Mouse (Mus musculus): ENCODE data around the gene Phf1. TPM values are rescaled to one million over a fixed set of nuclear protein-coding genes. Genes with fewer than 3 reads are reported as not detected.
A peak's percentile ranks its signal among the peaks of the same experiment; 100 is the strongest.
"Not testable (repeated sequence)": the region's sequence is repeated elsewhere in the genome, so short reads cannot be mapped to it uniquely, and the experiment has no call there.

The Phf1 gene
- polyA plus RNA-seq, 3 experiments from 2014 or later: 8.2 to 17.5 (median 14.2) TPM

GRCm38 (mm10) chr17:26951406-26951805, 18.6 kb downstream of the Phf1 start:
- ATAC-seq: peak; percentile 56

GRCm38 (mm10) chr17:26951952-26952877, 19.4 kb downstream of the Phf1 start:
- no peak for ATAC-seq

- no peak for ATAC-seq
Observed at GRCm38 (mm10) chr17:26953201-26953600, 20.3 kb downstream of the Phf1 start.

- no peak for ATAC-seq
Observed at GRCm38 (mm10) chr17:26953726-26954125, 20.9 kb downstream of the Phf1 start.

GRCm38 (mm10) chr17:26956309-26956708, 23.5 kb downstream of the Phf1 start:
- ATAC-seq: no peak

- ATAC-seq: no peak
Observed at GRCm38 (mm10) chr17:26956895-26957294, 24.0 kb downstream of the Phf1 start.

- ATAC-seq: no peak
Observed at GRCm38 (mm10) chr17:26957872-26958271, 25.0 kb downstream of the Phf1 start.

GRCm38 (mm10) chr17:26958880-26959279, 26.0 kb downstream of the Phf1 start:
- no peak for ATAC-seq

GRCm38 (mm10) chr17:26959815-26960214, 27.0 kb downstream of the Phf1 start:
- no peak for ATAC-seq

GRCm38 (mm10) chr17:26961572-26962240, 28.9 kb downstream of the Phf1 start:
- no peak for ATAC-seq

GRCm38 (mm10) chr17:26966993-26967392, 34.1 kb downstream of the Phf1 start:
- no peak for ATAC-seq

GRCm38 (mm10) chr17:26967477-26967876, 34.6 kb downstream of the Phf1 start:
- no peak for ATAC-seq

GRCm38 (mm10) chr17:26968200-26968611, 35.4 kb downstream of the Phf1 start:
- ATAC-seq: no peak

GRCm38 (mm10) chr17:26969257-26969656, 36.4 kb downstream of the Phf1 start:
- ATAC-seq: no peak

GRCm38 (mm10) chr17:26970221-26970620, 37.4 kb downstream of the Phf1 start:
- no peak for ATAC-seq

- no peak for ATAC-seq
Observed at GRCm38 (mm10) chr17:26971247-26971905, 38.5 kb downstream of the Phf1 start.

- no peak for ATAC-seq
Observed at GRCm38 (mm10) chr17:26972107-26972506, 39.3 kb downstream of the Phf1 start.

- peak; percentile 99 for ATAC-seq
Observed at GRCm38 (mm10) chr17:26972703-26973574, 40.1 kb downstream of the Phf1 start, which contains the start of gene Zbtb9. TSS of gene Zbtb9 (plus strand) at chr17:26973167.

- no peak for ATAC-seq
Observed at GRCm38 (mm10) chr17:26974547-26974946, 41.7 kb downstream of the Phf1 start.

- no peak for ATAC-seq
Observed at GRCm38 (mm10) chr17:26975415-26975814, 42.6 kb downstream of the Phf1 start.

- not testable (repeated sequence) for ATAC-seq
Observed at GRCm38 (mm10) chr17:26977354-26977753, 44.5 kb downstream of the Phf1 start.

GRCm38 (mm10) chr17:26979426-26979825, 46.6 kb downstream of the Phf1 start:
- ATAC-seq: no peak

All from inflammation-experienced regulatory T-cells, adult 6 months (primary cell).